Comparison of ENCODE assay signal across 9 mouse cellular contexts in the genomic region with DNA sequence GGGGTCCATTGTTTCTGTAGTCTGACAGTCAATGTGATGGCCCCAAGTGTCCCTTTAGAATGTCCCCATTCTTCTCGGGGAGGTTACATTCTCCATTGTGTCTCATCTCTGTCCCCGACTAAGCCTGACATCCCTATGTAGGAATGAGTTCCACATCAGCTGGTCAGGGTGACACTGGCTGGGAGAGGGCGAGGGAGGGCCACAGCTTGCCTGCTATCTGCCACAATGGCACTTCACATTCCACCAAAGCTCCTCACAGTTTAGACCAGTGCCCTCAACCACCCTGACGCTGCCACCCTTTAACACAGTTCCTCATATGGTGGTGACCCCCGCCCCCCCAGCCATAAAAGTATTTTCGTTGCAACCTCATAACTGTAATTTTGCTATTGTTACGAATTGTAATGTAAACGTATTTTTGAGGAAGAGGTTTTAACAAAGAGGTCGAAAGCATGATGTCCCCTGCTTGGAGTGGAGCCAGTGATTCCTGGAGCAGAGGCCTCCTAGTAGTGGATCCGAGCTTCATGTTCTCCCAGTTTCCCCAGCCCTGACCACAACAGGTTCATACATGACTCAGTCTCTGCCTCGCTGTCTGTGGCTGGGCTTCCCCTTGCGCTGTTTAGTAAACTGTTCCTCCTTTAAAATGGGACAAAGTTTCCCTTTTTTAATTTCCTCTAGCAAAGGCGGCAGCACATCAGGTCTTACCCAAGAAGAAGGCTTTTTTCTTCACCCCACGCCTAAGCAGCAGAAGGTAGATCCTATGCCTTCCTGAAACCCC. TPM values are rescaled to one million over a fixed set of nuclear protein-coding genes. Genes with fewer than 3 reads are reported as not detected.
DNase-seq lines count a peak whose midpoint lies in the region; TF ChIP-seq lines count a peak whose summit lies in the region.
"Had no signal": no experiment of that assay in that cellular context is flagged by ENCODE, and none has a peak within 500 bp of the region (broad histone marks: within the 10 kb centered on the region; RNA-seq: fewer than 3 reads in every experiment).

No protein-coding gene starts in this region.

- H3K4me3 ChIP-seq in layer of hippocampus, adult 2 months: no peak overlapping the region
- H3K4me3 ChIP-seq: megakaryocyte, embryonic 14.5 days had no signal

- DNase-seq in adrenal gland, postnatal 36 days: peak; percentile 28 to 43
- no peak for DNase-seq in adrenal gland, postnatal 10 days
- DNase-seq in layer of hippocampus, adult 2 months (ENCODE audit: low spot score in 2 of 2): no peak
- no peak for DNase-seq in layer of hippocampus, adult 8-10 months (ENCODE audit: low spot score in 2 of 2)
- peak; percentile 68 for DNase-seq in A20 (ENCODE audit: low read depth, low spot score)
- DNase-seq in induced T-regulatory cell, adult 2 months (ENCODE audit: low read depth): peak; percentile 78
- DNase-seq in embryo, embryonic 11 days: no peak
- DNase-seq in neural tube, embryonic 10.5 days (ENCODE audit: extremely low spot score, low spot score): no peak

- no peak for TF ChIP-seq CTCF in layer of hippocampus, adult 2 months (conservative IDR thresholded peaks at IDR 0.05)

- H3K27ac ChIP-seq in layer of hippocampus, adult 2 months: peak overlapping the region; percentile 87

RNA-seq across cellular contexts. Expression of gene St6gal1, which starts 47.4 kb away (rescaled TPM):
- 10 to 100 TPM; 45.5 to 49.5 TPM for total RNA-seq in adrenal gland, postnatal 36 days (2021)
- 10 to 100 TPM; 41.4 to 48.5 TPM for total RNA-seq in adrenal gland, postnatal 10 days (2021)
- total RNA-seq in layer of hippocampus, adult 2 months (2021): 10 to 100 TPM; 15.2 to 17.3 TPM
- 10 to 100 TPM; 14.0 to 22.7 (median 17.8) TPM for total RNA-seq in layer of hippocampus, adult 8-10 months (2022)

Comparison
In these comparisons a context has a peak if more than half of its experiments do, and no peak if none do; other contexts are left out.
1. DNase-seq: peak in adrenal gland, postnatal 36 days (2 of 2), A20 (single experiment) and induced T-regulatory cell, adult 2 months (single experiment); none in adrenal gland, postnatal 10 days (single experiment), layer of hippocampus, adult 2 months (0 of 2), layer of hippocampus, adult 8-10 months (0 of 2), embryo, embryonic 11 days (single experiment) and neural tube, embryonic 10.5 days (single experiment).